Mouse (Mus musculus) lung, adult 2 months (tissue): Measurements from ENCODE around the gene Lbhd2.

Experiments used
- CTCF ChIP-seq: fragments of 200-500 bp; IDR thresholded peaks from 2 replicates; pipeline ENCODE4 v1.5.1; 2011; ENCODE audit warnings: mild to moderate bottlenecking, low read length, control low read depth; ENCODE audit not compliant: insufficient read depth
- POLR2A ChIP-seq: fragments of 200-500 bp; IDR thresholded peaks from 2 replicates; pipeline ENCODE4 v1.6.1; 2011; ENCODE audit warnings: low read depth, mild to moderate bottlenecking, control low read depth, low read length, borderline replicate concordance; ENCODE audit errors: extremely low read depth

- TF ChIP-seq POLR2A (no peak), CTCF (no peak)
Measured at GRCm38 (mm10) chr12:111394008-111394407, 12.6 kb upstream of the Lbhd2 start.
